Mouse (Mus musculus): ENCODE data around the gene Fgfr2. TPM values are rescaled to one million over a fixed set of nuclear protein-coding genes. Genes with fewer than 3 reads are reported as not detected.

Fgfr2 gene
- polyA plus RNA-seq, 1 experiment from 2014 or later: 110 TPM

- TF ChIP-seq EP300 (IDR thresholded peaks at IDR 0.05) (peak; percentile 49; the same call in 1 of the 2 replicates), CTCF (IDR thresholded peaks at IDR 0.05) (no peak)
- no peaks in the 10 kb centered on the region for H3K36me3 ChIP-seq (ENCODE audit: insufficient read depth, low read length)
- ATAC-seq: peak; percentile 23
- peak overlapping the region; percentile 60 for H3K4me3 ChIP-seq (ENCODE audit: low read depth, low read length)
- no peaks in the 10 kb centered on the region for H3K27me3 ChIP-seq (replicated peaks; ENCODE audit: insufficient read depth, low read length)
- peak overlapping the region; percentile 98 for H3K4me2 ChIP-seq (replicated peaks; ENCODE audit: low read depth, low read length)
- peaks cover 20% of the 10 kb centered on the region; the same call in 1 of the 2 replicates for H3K4me1 ChIP-seq (ENCODE audit: insufficient read depth, low read depth, low read length)
- no peaks in the 10 kb centered on the region for H3K9me3 ChIP-seq (ENCODE audit: low read length)
- DNase-seq (ENCODE audit: low spot score): peak; percentile 78
- H3K27ac ChIP-seq (ENCODE audit: low read length): peak overlapping the region; percentile 97
- H3K9ac ChIP-seq (replicated peaks; ENCODE audit: low read depth): peak overlapping the region; percentile 88
- WGBS: 15% methylated on average over 15 of the region's 15 CpGs
Measured at GRCm38 (mm10) chr7:130645332-130645993, 2477.7 kb downstream of the Fgfr2 start.

GRCm38 (mm10) chr7:130640681-130641080 lies 2482.5 kb downstream of the Fgfr2 start:
- no peak overlapping the region for H3K4me3 ChIP-seq (ENCODE audit: low read depth, low read length)
- no peaks in the 10 kb centered on the region for H3K9me3 ChIP-seq (ENCODE audit: low read length)
- H3K27me3 ChIP-seq (replicated peaks; ENCODE audit: insufficient read depth, low read length): no peaks in the 10 kb centered on the region
- no peaks in the 10 kb centered on the region for H3K36me3 ChIP-seq (ENCODE audit: insufficient read depth, low read length)
- ATAC-seq: peak; percentile 83
- no peak overlapping the region for H3K9ac ChIP-seq (replicated peaks; ENCODE audit: low read depth)
- DNase-seq (ENCODE audit: low spot score): peak; percentile 93
- H3K27ac ChIP-seq (ENCODE audit: low read length): peak overlapping the region; percentile 77
- no peak overlapping the region for H3K4me2 ChIP-seq (replicated peaks; ENCODE audit: low read depth, low read length)
- TF ChIP-seq EP300 (IDR thresholded peaks at IDR 0.05): peak; percentile 90
- no peak for TF ChIP-seq CTCF (IDR thresholded peaks at IDR 0.05)
- H3K4me1 ChIP-seq (ENCODE audit: insufficient read depth, low read depth, low read length): peaks cover 9% of the 10 kb centered on the region; the same call in 1 of the 2 replicates
- WGBS: 55% methylated on average over 9 of the region's 9 CpGs

- TF ChIP-seq EP300 (IDR thresholded peaks at IDR 0.05): no peak
- TF ChIP-seq CTCF (IDR thresholded peaks at IDR 0.05): no peak
- H3K36me3 ChIP-seq (ENCODE audit: insufficient read depth, low read length): no peaks in the 10 kb centered on the region
- H3K27ac ChIP-seq (ENCODE audit: low read length): no peak overlapping the region
- no peak for ATAC-seq
- WGBS: 28% methylated on average over 6 of the region's 6 CpGs
- no peak overlapping the region for H3K9ac ChIP-seq (replicated peaks; ENCODE audit: low read depth)
- no peak for DNase-seq (ENCODE audit: low spot score)
- H3K4me3 ChIP-seq (ENCODE audit: low read depth, low read length): no peak overlapping the region
- H3K4me1 ChIP-seq (ENCODE audit: insufficient read depth, low read depth, low read length): peaks cover 8% of the 10 kb centered on the region; the same call in 1 of the 2 replicates
- no peaks in the 10 kb centered on the region for H3K27me3 ChIP-seq (replicated peaks; ENCODE audit: insufficient read depth, low read length)
- H3K4me2 ChIP-seq (replicated peaks; ENCODE audit: low read depth, low read length): no peak overlapping the region
- no peaks in the 10 kb centered on the region for H3K9me3 ChIP-seq (ENCODE audit: low read length)
Measured at GRCm38 (mm10) chr7:130637811-130638210, 2485.3 kb downstream of the Fgfr2 start.

GRCm38 (mm10) chr7:130636902-130637301 lies 2486.2 kb downstream of the Fgfr2 start:
- Histone ChIP-seq H3K9me3 (ENCODE audit: low read length) (no peaks in the 10 kb centered on the region), H3K4me3 (ENCODE audit: low read depth, low read length) (no peak overlapping the region), H3K27me3 (replicated peaks; ENCODE audit: insufficient read depth, low read length) (no peaks in the 10 kb centered on the region), H3K4me2 (replicated peaks; ENCODE audit: low read depth, low read length) (no peak overlapping the region), H3K9ac (replicated peaks; ENCODE audit: low read depth) (no peak overlapping the region), H3K36me3 (ENCODE audit: insufficient read depth, low read length) (no peaks in the 10 kb centered on the region), H3K4me1 (ENCODE audit: insufficient read depth, low read depth, low read length) (peaks cover 4% of the 10 kb centered on the region; the same call in 1 of the 2 replicates), H3K27ac (ENCODE audit: low read length) (no peak overlapping the region)
- 66% methylated on average over 4 of the region's 4 CpGs for WGBS
- ATAC-seq (no peak), DNase-seq (ENCODE audit: low spot score) (no peak)
- TF ChIP-seq EP300 (IDR thresholded peaks at IDR 0.05) (no peak), CTCF (IDR thresholded peaks at IDR 0.05) (no peak)

GRCm38 (mm10) chr7:130636274-130636673 lies 2486.9 kb downstream of the Fgfr2 start:
- no peak for TF ChIP-seq CTCF (IDR thresholded peaks at IDR 0.05)
- no peak; the same call in 1 of the 2 replicates for TF ChIP-seq EP300 (IDR thresholded peaks at IDR 0.05)
- no peak overlapping the region for H3K27ac ChIP-seq (ENCODE audit: low read length)
- no peak overlapping the region for H3K4me2 ChIP-seq (replicated peaks; ENCODE audit: low read depth, low read length)
- peak; percentile 40 for DNase-seq (ENCODE audit: low spot score)
- H3K4me3 ChIP-seq (ENCODE audit: low read depth, low read length): no peak overlapping the region
- WGBS: 56% methylated on average over 3 of the region's 3 CpGs
- H3K27me3 ChIP-seq (replicated peaks; ENCODE audit: insufficient read depth, low read length): no peaks in the 10 kb centered on the region
- peak; percentile 24; the same call in 1 of the 2 replicates for ATAC-seq
- no peaks in the 10 kb centered on the region for H3K9me3 ChIP-seq (ENCODE audit: low read length)
- no peak overlapping the region for H3K9ac ChIP-seq (replicated peaks; ENCODE audit: low read depth)
- peaks cover 4% of the 10 kb centered on the region; the same call in 1 of the 2 replicates for H3K4me1 ChIP-seq (ENCODE audit: insufficient read depth, low read depth, low read length)
- H3K36me3 ChIP-seq (ENCODE audit: insufficient read depth, low read length): no peaks in the 10 kb centered on the region

- Histone ChIP-seq H3K4me1 (ENCODE audit: insufficient read depth, low read depth, low read length) (peaks cover 4% of the 10 kb centered on the region; the same call in 1 of the 2 replicates), H3K36me3 (ENCODE audit: insufficient read depth, low read length) (no peaks in the 10 kb centered on the region), H3K4me2 (replicated peaks; ENCODE audit: low read depth, low read length) (no peak overlapping the region), H3K9ac (replicated peaks; ENCODE audit: low read depth) (no peak overlapping the region), H3K27ac (ENCODE audit: low read length) (no peak overlapping the region), H3K9me3 (ENCODE audit: low read length) (no peaks in the 10 kb centered on the region), H3K27me3 (replicated peaks; ENCODE audit: insufficient read depth, low read length) (no peaks in the 10 kb centered on the region), H3K4me3 (ENCODE audit: low read depth, low read length) (no peak overlapping the region)
- no peak for DNase-seq (ENCODE audit: low spot score)
- WGBS: 33% methylated on average over 7 of the region's 7 CpGs
- TF ChIP-seq CTCF (IDR thresholded peaks at IDR 0.05) (no peak), EP300 (IDR thresholded peaks at IDR 0.05) (no peak)
- no peak for ATAC-seq
Measured at GRCm38 (mm10) chr7:130635212-130635611, 2487.9 kb downstream of the Fgfr2 start.
